Mouse (Mus musculus) gastrocnemius, postnatal 36 days (tissue): Measurements from ENCODE around the gene 1110051M20Rik. TPM values are rescaled to one million over a fixed set of nuclear protein-coding genes. Genes with fewer than 3 reads are reported as not detected.
"Not testable (repeated sequence)": the region's sequence is repeated elsewhere in the genome, so short reads cannot be mapped to it uniquely, and the experiment has no call there.

Experiments
- DNase-seq, 2 experiments: peaks; one replicate each; pipeline ENCODE4 v3.0.0; 2022
- intact Hi-C: fragments of 180-260 bp; cut with DNase I; formaldehyde crosslinking; loops from one replicate; pipeline ENCODE4 v1.15.1; 2025
- long read RNA-seq, 2 experiments: library from polyadenylated mRNA; stranded (forward); transcript quantifications; one replicate each; pipeline ENCODE4 v2.0.0; 2021
- total RNA-seq, 2 experiments: library from RNA; stranded (reverse); gene quantifications; 2 replicates each; pipeline ENCODE4 v1.2.3; 2021

Gene 1110051M20Rik
- 10 to 100 TPM; 12.3 to 12.6 TPM for total RNA-seq
- long read RNA-seq, experiment 1, transcript 1110051M20Rik-203 (9 exons, 1,977 nt): major isoform, 14 of 48 reads
- long read RNA-seq, experiment 1, partial matches to known transcripts: 16 of 48 reads
- long read RNA-seq, experiment 1, other reads (novel, unspliced or antisense): 12 of 48 reads
- long read RNA-seq, experiment 2, transcript 1110051M20Rik-205 (3 exons, 307 nt): minor isoform, 7 of 44 reads
- long read RNA-seq, experiment 2, transcript 1110051M20Rik-203 (9 exons, 1,977 nt): major isoform, 18 of 44 reads
- long read RNA-seq, experiment 2, partial matches to known transcripts: 8 of 44 reads
- long read RNA-seq, experiment 2, other reads (novel, unspliced or antisense): 10 of 44 reads

- peak; percentile 79 to 80 for DNase-seq
- intact Hi-C loops: no loop called here
Measured at GRCm38 (mm10) chr2:91444286-91444892, at the start of gene 1110051M20Rik. TSS of gene 1110051M20Rik (minus strand) at chr2:91444704.

- intact Hi-C loops: no loop called here
Measured at GRCm38 (mm10) chr2:91493981-91494380, 49.5 kb upstream of the 1110051M20Rik start.

GRCm38 (mm10) chr2:91492071-91492635 is 47.6 kb upstream of the 1110051M20Rik start:
- no peak for DNase-seq
- intact Hi-C loops: no loop called here

More at GRCm38 (mm10) chr2:91493981-91494380, 49.5 kb upstream of the 1110051M20Rik start:
- DNase-seq: no peak

- not testable (repeated sequence) for DNase-seq
Measured at GRCm38 (mm10) chr2:91487295-91487694, 42.8 kb upstream of the 1110051M20Rik start.

GRCm38 (mm10) chr2:91485256-91485655 is 40.8 kb upstream of the 1110051M20Rik start:
- intact Hi-C loops: no loop called here
- no peak for DNase-seq

More at GRCm38 (mm10) chr2:91487295-91487694, 42.8 kb upstream of the 1110051M20Rik start:
- intact Hi-C loops: not testable (repeated sequence)

- DNase-seq: no peak
- intact Hi-C loops: loop anchor here (5.0 kb wide), 1 partner anchor 367 kb away; the partner anchor contains the start of gene Mybpc3
Measured at GRCm38 (mm10) chr2:91484698-91485097, 40.2 kb upstream of the 1110051M20Rik start.

- intact Hi-C loops: loop anchor here (2.0 to 5.0 kb wide), 2 partner anchors 22 to 364 kb away; partner anchors contain the start of gene Mybpc3
- DNase-seq: no peak
Measured at GRCm38 (mm10) chr2:91480805-91481514, 36.5 kb upstream of the 1110051M20Rik start.

GRCm38 (mm10) chr2:91480399-91480801 is 35.9 kb upstream of the 1110051M20Rik start:
- intact Hi-C loops: loop anchor here (2.0 to 5.0 kb wide), 2 partner anchors 22 to 363 kb away; partner anchors contain the start of gene Mybpc3
- no peak for DNase-seq

GRCm38 (mm10) chr2:91476841-91477240 is 32.3 kb upstream of the 1110051M20Rik start:
- intact Hi-C loops: no loop called here
- no peak for DNase-seq

- DNase-seq: peak; percentile 44 to 51
- intact Hi-C loops: no loop called here
Measured at GRCm38 (mm10) chr2:91476251-91476661, 31.8 kb upstream of the 1110051M20Rik start.

GRCm38 (mm10) chr2:91475791-91476190 is 31.3 kb upstream of the 1110051M20Rik start:
- no peak for DNase-seq
- intact Hi-C loops: no loop called here

GRCm38 (mm10) chr2:91474358-91474757 is 29.9 kb upstream of the 1110051M20Rik start:
- DNase-seq: no peak
- intact Hi-C loops: no loop called here

GRCm38 (mm10) chr2:91470055-91470647 is 25.6 kb upstream of the 1110051M20Rik start:
- DNase-seq: no peak
- intact Hi-C loops: no loop called here

- intact Hi-C loops: no loop called here
- no peak for DNase-seq
Measured at GRCm38 (mm10) chr2:91467613-91468012, 23.1 kb upstream of the 1110051M20Rik start.

GRCm38 (mm10) chr2:91465934-91466333 is 21.4 kb upstream of the 1110051M20Rik start:
- no peak for DNase-seq
- intact Hi-C loops: no loop called here

- intact Hi-C loops: no loop called here
- no peak for DNase-seq
Measured at GRCm38 (mm10) chr2:91462681-91463080, 18.2 kb upstream of the 1110051M20Rik start.

GRCm38 (mm10) chr2:91462196-91462595 is 17.7 kb upstream of the 1110051M20Rik start:
- DNase-seq: no peak
- intact Hi-C loops: no loop called here

- DNase-seq: no peak
- intact Hi-C loops: no loop called here
Measured at GRCm38 (mm10) chr2:91461341-91461740, 16.8 kb upstream of the 1110051M20Rik start.

- DNase-seq: peak in 1 of 2 experiments; percentile 40
- intact Hi-C loops: no loop called here
Measured at GRCm38 (mm10) chr2:91460771-91461170, 16.3 kb upstream of the 1110051M20Rik start.

- no peak for DNase-seq
- intact Hi-C loops: no loop called here
Measured at GRCm38 (mm10) chr2:91460076-91460475, 15.6 kb upstream of the 1110051M20Rik start.
